Mouse (Mus musculus): ENCODE measurements around the gene Crls1. TPM values are rescaled to one million over a fixed set of nuclear protein-coding genes. Genes with fewer than 3 reads are reported as not detected.

Gene Crls1
- total RNA-seq, 2 experiments from 2014 or later: 45.4 to 49.4 TPM

GRCm38 (mm10) chr2:132900596-132900995 lies 54.1 kb downstream of the Crls1 start:
- no peak for TF ChIP-seq CTCF (conservative IDR thresholded peaks at IDR 0.05)
- no peak overlapping the region for H3K4me3 ChIP-seq
- H3K27ac ChIP-seq: no peak overlapping the region
- no peak for DNase-seq (ENCODE audit: low spot score in 2 of 2)

- no peak for TF ChIP-seq CTCF (conservative IDR thresholded peaks at IDR 0.05)
- no peak for DNase-seq (ENCODE audit: low spot score in 2 of 2)
- H3K27ac ChIP-seq: no peak overlapping the region
- H3K4me3 ChIP-seq: no peak overlapping the region
These were observed 55.2 kb downstream of the Crls1 start for GRCm38 (mm10) chr2:132901636-132902035.

- Histone ChIP-seq H3K4me3 (no peak overlapping the region), H3K27ac (no peak overlapping the region)
- DNase-seq (ENCODE audit: low spot score in 2 of 2): no peak
- TF ChIP-seq CTCF (conservative IDR thresholded peaks at IDR 0.05): no peak
These were observed 55.6 kb downstream of the Crls1 start for GRCm38 (mm10) chr2:132902056-132902455.

- Histone ChIP-seq H3K27ac (no peak overlapping the region), H3K4me3 (no peak overlapping the region)
- TF ChIP-seq CTCF (conservative IDR thresholded peaks at IDR 0.05): peak; percentile 90
- peak; percentile 58 to 79 for DNase-seq (ENCODE audit: low spot score in 2 of 2)
These were observed 57.0 kb downstream of the Crls1 start for GRCm38 (mm10) chr2:132903498-132903897.

- Histone ChIP-seq H3K4me3 (no peak overlapping the region), H3K27ac (no peak overlapping the region)
- no peak for DNase-seq (ENCODE audit: low spot score in 2 of 2)
- TF ChIP-seq CTCF (conservative IDR thresholded peaks at IDR 0.05): no peak
These were observed 58.5 kb downstream of the Crls1 start for GRCm38 (mm10) chr2:132904961-132905360.

GRCm38 (mm10) chr2:132906763-132907162 lies 60.3 kb downstream of the Crls1 start:
- H3K27ac ChIP-seq: no peak overlapping the region
- TF ChIP-seq CTCF (conservative IDR thresholded peaks at IDR 0.05): peak; percentile 77
- DNase-seq (ENCODE audit: low spot score in 2 of 2): peak; percentile 38 to 66

GRCm38 (mm10) chr2:132914785-132915184 lies 68.3 kb downstream of the Crls1 start:
- Histone ChIP-seq H3K27ac (no peak overlapping the region), H3K4me3 (no peak overlapping the region)
- no peak for TF ChIP-seq CTCF (conservative IDR thresholded peaks at IDR 0.05)
- DNase-seq (ENCODE audit: low spot score in 2 of 2): no peak

More at GRCm38 (mm10) chr2:132906763-132907162, 60.3 kb downstream of the Crls1 start:
- H3K4me3 ChIP-seq: no peak overlapping the region

Other genes starting within 250 kb of the Crls1 start
- 10 to 100 TPM in 1 of 2 experiments, 1 to 10 TPM in 1; 9.7 to 11.0 TPM for gene Shld1, start 159.7 kb upstream of the Crls1 start, total RNA-seq (2021)
- 100 to 1,000 TPM; 339 to 356 TPM for gene Chgb, start 65.4 kb upstream of the Crls1 start, total RNA-seq (2021)
- gene Trmt6, start 30.6 kb upstream of the Crls1 start, total RNA-seq (2021): 10 to 100 TPM; 28.8 to 30.9 TPM
- gene Mcm8, start 30.5 kb upstream of the Crls1 start, total RNA-seq (2021): 1 to 10 TPM; 3.7 to 4.5 TPM
- 1 to 10 TPM in 1 of 2 experiments, under 1 TPM in 1; 0.93 to 1.1 TPM for gene Lrrn4, start 34.2 kb downstream of the Crls1 start, total RNA-seq (2021)
- under 1 TPM; 0.44 to 0.54 TPM for gene Fermt1, start 99.2 kb downstream of the Crls1 start, total RNA-seq (2021)